Mouse (Mus musculus): ENCODE measurements at regions not wholly inside any gene's neighbourhood (a gene's known extent, or its start where the extent isn't known, plus 50 kb on each side); places are given as distances from the start of the nearest gene placed in this dataset.

DNA sequence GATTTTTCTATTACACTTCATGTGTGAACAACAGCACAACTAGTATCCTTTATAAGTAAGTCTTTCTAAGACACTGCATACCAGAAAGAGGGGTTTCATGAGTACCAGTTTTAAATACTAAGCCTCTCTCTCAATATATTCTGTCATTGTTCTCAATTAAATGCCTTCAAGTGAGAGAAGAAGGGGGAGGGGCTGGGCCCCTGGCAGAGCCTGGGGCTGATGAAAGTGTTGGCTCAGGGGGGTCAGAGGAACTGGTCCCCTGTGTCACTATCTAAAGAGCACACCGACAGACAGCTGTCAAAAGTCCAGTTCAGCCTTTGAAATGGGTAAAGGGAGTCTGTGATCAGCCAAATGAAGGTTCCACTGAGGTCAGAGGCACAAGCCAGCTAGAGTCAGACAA is 78.4 kb upstream of the Fyn start:
- no peak for TF ChIP-seq GATA1 (IDR thresholded peaks at IDR 0.05; ENCODE audit: borderline replicate concordance, low read length)
- no peak for TF ChIP-seq FLI1 (IDR thresholded peaks at IDR 0.05; ENCODE audit: low read length)
